Mouse (Mus musculus): ENCODE measurements at regions not wholly inside any gene's neighbourhood (a gene's known extent, or its start where the extent isn't known, plus 50 kb on each side); places are given as distances from the start of the nearest gene placed in this dataset.

DNA sequence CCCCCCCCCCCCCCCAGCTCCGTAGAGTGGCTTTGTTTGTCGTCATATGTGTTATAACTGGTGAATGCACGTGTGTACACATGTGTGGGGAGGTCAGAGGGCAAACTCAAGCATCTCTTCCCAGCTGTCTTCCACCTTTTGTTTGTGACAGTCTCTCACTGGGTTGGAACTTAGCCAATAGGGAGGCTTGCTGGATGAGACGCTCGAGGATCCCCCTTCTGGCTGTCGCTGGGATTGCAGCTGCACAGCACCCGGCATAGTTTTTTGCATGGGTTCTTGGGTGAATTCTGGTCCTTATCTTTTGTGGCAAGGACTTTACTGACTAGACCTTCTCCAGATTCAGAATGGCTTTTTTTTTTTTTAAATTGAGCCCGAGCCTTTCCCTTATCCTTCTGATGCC lies 77.1 kb upstream of the Gjb5 start:
- in situ Hi-C loops (cut with MboI; ENCODE audit: unreplicated experiment in 2 of 2) = no loop called here

DNA sequence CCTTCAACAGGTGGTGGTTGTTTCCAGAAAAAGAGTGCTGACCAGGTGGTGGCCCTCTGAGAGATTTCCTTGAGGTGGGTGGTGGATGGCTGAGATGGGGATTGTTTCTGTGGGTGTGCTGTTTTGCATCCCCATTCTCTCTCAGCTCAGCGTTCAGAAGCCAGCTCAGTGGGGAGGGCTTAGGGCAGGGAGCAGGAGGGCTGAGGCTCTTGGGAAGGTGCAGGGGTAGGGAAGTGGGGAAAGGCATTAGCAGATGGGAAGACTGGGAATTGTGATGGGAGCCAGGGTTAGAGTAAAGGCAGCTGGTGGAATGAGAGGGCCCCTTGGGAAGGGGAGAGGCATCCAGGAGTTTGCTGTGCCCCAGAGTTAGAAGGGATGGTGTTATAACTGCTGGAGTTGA lies 72.3 kb upstream of the Gjb5 start:
- in situ Hi-C loops (cut with MboI; ENCODE audit: unreplicated experiment in 2 of 2) = no loop called here

DNA sequence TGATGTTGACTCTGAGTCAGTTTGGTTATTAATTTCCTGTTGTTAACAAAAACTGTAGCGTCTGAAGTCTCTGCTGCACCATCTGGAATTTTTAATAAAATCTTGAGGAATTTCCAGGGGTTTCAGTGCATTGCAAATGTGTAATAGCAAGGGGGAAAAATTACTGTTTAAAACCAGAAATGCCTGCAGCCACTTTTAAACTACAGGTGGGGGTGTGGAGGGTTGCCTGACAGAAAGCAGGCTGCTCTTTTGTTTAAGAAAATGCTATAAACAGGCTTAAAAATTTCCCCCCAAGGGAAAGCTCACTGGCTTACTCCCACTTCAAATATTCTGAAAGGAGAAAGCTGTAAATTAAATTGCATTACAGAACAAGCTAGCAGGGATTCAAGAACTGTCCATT lies 71.8 kb upstream of the Gjb5 start:
- in situ Hi-C loops (cut with MboI; ENCODE audit: unreplicated experiment in 2 of 2) = no loop called here

DNA sequence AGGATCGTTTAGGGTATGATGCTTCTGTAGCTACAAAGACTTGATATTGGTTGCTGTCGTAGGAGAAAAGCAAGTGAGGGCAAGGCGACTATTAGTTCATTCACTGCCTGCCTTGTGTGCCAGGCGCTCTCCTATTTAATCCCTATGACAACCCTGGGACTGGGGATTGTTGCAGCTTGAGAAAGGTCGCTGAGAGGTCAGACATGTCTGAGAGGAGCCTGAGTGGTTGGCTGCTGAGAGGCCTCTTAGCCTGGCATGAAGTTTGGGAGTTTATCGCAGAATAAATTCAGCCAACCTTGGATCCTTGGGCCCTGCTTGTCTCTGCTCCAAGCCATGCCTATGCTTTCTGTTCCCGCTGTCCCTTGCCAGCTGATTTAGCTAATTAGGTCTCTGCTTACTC lies 65.9 kb upstream of the Gjb5 start:
- in situ Hi-C loops (cut with MboI; ENCODE audit: unreplicated experiment in 2 of 2) = no loop called here

DNA sequence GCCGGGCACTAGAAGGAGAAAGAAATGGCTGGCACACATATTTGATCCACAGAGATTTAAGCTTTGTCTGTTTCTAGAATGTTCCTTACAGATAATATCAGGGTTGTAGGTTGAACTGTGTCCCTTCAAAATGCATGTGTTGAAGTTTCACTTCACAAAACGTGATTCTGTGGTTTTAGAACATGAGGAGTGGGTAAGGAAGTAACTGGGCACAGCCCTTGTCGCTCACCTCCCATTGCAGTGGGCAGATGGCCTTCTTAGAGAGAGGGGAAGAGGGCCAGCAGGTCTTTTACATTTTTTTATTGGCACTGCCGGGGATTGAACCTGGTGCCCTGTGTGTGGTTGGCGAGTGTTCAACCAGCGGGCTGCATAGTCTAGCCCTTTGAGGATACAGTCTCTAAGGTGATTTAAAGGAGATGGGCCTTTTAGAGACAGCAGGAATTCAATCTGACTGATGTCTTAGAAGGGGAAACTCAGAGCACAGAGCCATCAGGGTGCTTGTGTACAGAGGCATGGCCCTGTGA lies 64.0 kb upstream of the Gjb5 start:
- in situ Hi-C loops (cut with MboI; ENCODE audit: unreplicated experiment in 2 of 2) = no loop called here

- in situ Hi-C loops (cut with MboI; ENCODE audit: unreplicated experiment in 2 of 2) = no loop called here
Measured at GRCm38 (mm10) chr4:127421129-127421528, 63.1 kb upstream of the Gjb5 start.

GRCm38 (mm10) chr4:127419786-127420120 lies 61.8 kb upstream of the Gjb5 start:
- in situ Hi-C loops (cut with MboI; ENCODE audit: unreplicated experiment in 2 of 2) = no loop called here

DNA sequence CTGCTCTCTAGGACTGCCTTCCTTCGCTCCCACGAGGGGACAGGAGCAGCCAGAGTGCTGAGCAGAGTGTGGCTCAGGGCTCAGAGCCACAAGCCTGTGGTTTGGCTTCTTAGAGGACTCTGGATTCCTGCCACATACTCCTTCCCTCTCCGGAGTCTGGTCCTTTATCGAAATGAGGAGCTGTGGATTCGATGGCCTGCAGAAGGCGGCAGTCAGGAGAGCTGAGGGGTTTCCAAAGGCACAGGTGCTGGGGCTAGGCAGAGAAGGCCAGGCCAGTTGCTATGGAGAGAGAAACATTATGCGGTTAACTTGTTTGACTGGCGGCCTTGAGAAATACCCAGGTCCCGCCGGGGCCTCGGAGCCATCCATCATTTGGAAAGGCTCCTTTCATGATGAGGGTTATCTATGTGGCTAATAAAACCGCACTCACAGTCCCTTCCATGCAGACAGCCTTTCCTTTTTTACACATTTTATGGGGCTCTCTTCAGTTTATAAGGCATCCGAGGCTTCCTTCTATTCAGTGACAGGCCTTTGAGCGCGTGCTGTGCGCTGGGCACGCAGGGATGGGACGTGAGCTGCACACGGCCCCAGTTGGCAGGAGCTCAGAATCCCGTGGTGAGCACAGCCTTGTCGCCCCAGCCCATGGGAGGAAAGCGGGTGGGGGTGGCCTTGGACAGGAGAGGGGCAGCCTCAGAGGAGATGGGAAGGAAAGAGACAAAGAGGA lies 61.2 kb upstream of the Gjb5 start:
- in situ Hi-C loops (cut with MboI; ENCODE audit: unreplicated experiment in 2 of 2) = no loop called here

- in situ Hi-C loops (cut with MboI; ENCODE audit: unreplicated experiment in 2 of 2) = no loop called here
Measured at GRCm38 (mm10) chr4:127416906-127417305, 58.9 kb upstream of the Gjb5 start.

- in situ Hi-C loops (cut with MboI; ENCODE audit: unreplicated experiment in 2 of 2) = no loop called here
Measured at GRCm38 (mm10) chr4:127413997-127414964, 56.3 kb upstream of the Gjb5 start.

All from v-Abl transformed pro-B cells (cell line).